Mouse (Mus musculus): Measurements from ENCODE around the gene Tph2.

Tph2 gene

GRCm38 (mm10) chr10:115143641-115144040, 41.2 kb downstream of the Tph2 start:
- DNase-seq (ENCODE audit: low read depth, low spot score), result no peak

- DNase-seq (ENCODE audit: low read depth, low spot score), result no peak
Observed at GRCm38 (mm10) chr10:115137016-115137415, 47.8 kb downstream of the Tph2 start.

GRCm38 (mm10) chr10:115127907-115128306, 56.9 kb downstream of the Tph2 start:
- no peak for DNase-seq (ENCODE audit: low read depth, low spot score)

- DNase-seq (ENCODE audit: low read depth, low spot score), result no peak
Observed at GRCm38 (mm10) chr10:115125550-115125949, 59.3 kb downstream of the Tph2 start.

- no peak for DNase-seq (ENCODE audit: low read depth, low spot score)
Observed at GRCm38 (mm10) chr10:115125027-115125426, 59.8 kb downstream of the Tph2 start.

- DNase-seq (ENCODE audit: low read depth, low spot score), result no peak
Observed at GRCm38 (mm10) chr10:115107666-115108540, 76.9 kb downstream of the Tph2 start.

GRCm38 (mm10) chr10:115104175-115104574, 80.6 kb downstream of the Tph2 start:
- no peak for DNase-seq (ENCODE audit: low read depth, low spot score)

- no peak for DNase-seq (ENCODE audit: low read depth, low spot score)
Observed at GRCm38 (mm10) chr10:115099890-115100580, 84.8 kb downstream of the Tph2 start.

- DNase-seq (ENCODE audit: low read depth, low spot score), result peak; percentile 62
Observed at GRCm38 (mm10) chr10:115097163-115097562, 87.7 kb downstream of the Tph2 start.

- no peak for DNase-seq (ENCODE audit: low read depth, low spot score)
Observed at GRCm38 (mm10) chr10:115096191-115096590, 88.6 kb downstream of the Tph2 start.

- no peak for DNase-seq (ENCODE audit: low read depth, low spot score)
Observed at GRCm38 (mm10) chr10:115078232-115078631, 106.6 kb downstream of the Tph2 start.

- no peak for DNase-seq (ENCODE audit: low read depth, low spot score)
Observed at GRCm38 (mm10) chr10:115069123-115069911, 115.5 kb downstream of the Tph2 start.

- no peak for DNase-seq (ENCODE audit: low read depth, low spot score)
Observed at GRCm38 (mm10) chr10:115063936-115064335, 120.9 kb downstream of the Tph2 start.

GRCm38 (mm10) chr10:115061498-115061897, 123.3 kb downstream of the Tph2 start:
- DNase-seq (ENCODE audit: low read depth, low spot score), result no peak

- no peak for DNase-seq (ENCODE audit: low read depth, low spot score)
Observed at GRCm38 (mm10) chr10:115060759-115061158, 124.1 kb downstream of the Tph2 start.

GRCm38 (mm10) chr10:115051602-115052001, 133.2 kb downstream of the Tph2 start:
- no peak for DNase-seq (ENCODE audit: low read depth, low spot score)

- DNase-seq (ENCODE audit: low read depth, low spot score), result no peak
Observed at GRCm38 (mm10) chr10:115050674-115051073, 134.1 kb downstream of the Tph2 start.

- peak; percentile 27 for DNase-seq (ENCODE audit: low read depth, low spot score)
Observed at GRCm38 (mm10) chr10:115050178-115050577, 134.6 kb downstream of the Tph2 start.

- DNase-seq (ENCODE audit: low read depth, low spot score), result no peak
Observed at GRCm38 (mm10) chr10:115048565-115048964, 136.3 kb downstream of the Tph2 start.

- DNase-seq (ENCODE audit: low read depth, low spot score), result no peak
Observed at GRCm38 (mm10) chr10:115035748-115036147, 149.1 kb downstream of the Tph2 start.

Measured in retina, postnatal 7 days (tissue).